Mouse (Mus musculus): Measurements from ENCODE around the gene Smo. TPM values are rescaled to one million over a fixed set of nuclear protein-coding genes. Genes with fewer than 3 reads are reported as not detected.
A peak's percentile ranks its signal among the peaks of the same experiment; 100 is the strongest.

Smo gene
- polyA plus RNA-seq, 2 experiments: 2.2 to 5.0 TPM

DNA sequence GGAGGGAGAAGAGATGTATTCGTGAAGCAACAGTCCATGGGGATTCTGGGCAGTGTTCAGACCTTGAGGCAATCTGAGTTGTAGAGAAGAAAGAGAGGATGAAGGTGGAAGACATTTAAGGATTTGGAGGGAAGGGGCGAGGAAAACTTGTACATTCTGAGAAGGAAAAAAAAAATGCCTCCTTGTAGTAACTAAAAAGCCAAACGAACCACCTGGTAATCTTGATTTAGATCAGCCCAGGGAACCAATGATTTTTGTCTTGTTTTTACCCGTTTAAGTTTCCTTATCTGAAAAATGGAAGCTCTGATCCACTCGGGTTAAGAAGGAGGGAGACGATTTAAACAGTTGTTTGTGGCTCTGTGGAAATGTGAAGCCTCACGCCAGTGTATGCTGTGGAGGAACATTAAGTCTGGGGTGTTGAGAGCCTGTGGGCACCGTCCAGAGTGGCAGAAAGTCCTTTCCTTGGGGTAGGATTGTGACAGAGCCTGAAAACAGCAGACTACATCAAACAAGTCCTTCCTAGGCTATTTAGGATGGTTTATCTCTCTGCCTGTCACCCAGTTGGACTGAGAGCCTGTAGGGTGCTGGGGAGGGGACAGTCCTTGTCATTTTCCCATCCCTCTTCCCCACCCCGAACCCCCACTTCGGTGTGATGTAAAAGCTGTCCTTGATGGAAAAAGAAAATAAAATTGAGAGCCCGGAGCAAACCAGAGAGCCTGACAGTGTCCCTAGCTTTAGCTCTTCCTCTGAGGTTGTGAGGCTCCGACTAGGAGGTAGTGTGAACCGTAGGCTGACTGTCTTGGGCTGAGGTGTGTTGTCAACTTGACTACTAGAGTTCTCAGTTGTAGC lies 1.5 kb downstream of the Smo start:
- ATAC-seq (ENCODE audit: insufficient read depth) (no peak), DNase-seq (ENCODE audit: low read depth in 3 of 3, low spot score in 3 of 3) (no peak)
- peaks cover 32% of the 10 kb centered on the region for H3K27me3 ChIP-seq (ENCODE audit: control insufficient read depth, insufficient read depth, low read length)
- no peaks in the 10 kb centered on the region for H3K9me3 ChIP-seq (ENCODE audit: control insufficient read depth, low read length)
- peak overlapping the region; percentile 51 to 68 for H3K4me3 ChIP-seq (ENCODE audit: insufficient read depth in 1 of 2, low read depth in 2 of 2, low read length in 2 of 2)
- H3K9ac ChIP-seq (replicated peaks): peak overlapping the region; percentile 61; the same call in 1 of the 2 replicates
- H3K27ac ChIP-seq: no peak overlapping the region
- peak overlapping the region; percentile 80 for H3K4me2 ChIP-seq (ENCODE audit: low read depth)
- 18% methylated on average over 13 of the region's 13 CpGs for WGBS (ENCODE audit: insufficient replicate concordance)
- no peak for TF ChIP-seq EP300 (IDR thresholded peaks at IDR 0.05; ENCODE audit: low read depth)
- no peak for TF ChIP-seq CTCF (IDR thresholded peaks at IDR 0.05; ENCODE audit: low read depth)
- H3K36me3 ChIP-seq (replicated peaks; ENCODE audit: control insufficient read depth, insufficient read depth, low read depth): no peaks in the 10 kb centered on the region
- peaks cover 5% of the 10 kb centered on the region in 2 experiments for H3K4me1 ChIP-seq (replicated peaks; ENCODE audit: control insufficient read depth in 2 of 2, insufficient read depth in 2 of 2, low read length in 1 of 2)

DNA sequence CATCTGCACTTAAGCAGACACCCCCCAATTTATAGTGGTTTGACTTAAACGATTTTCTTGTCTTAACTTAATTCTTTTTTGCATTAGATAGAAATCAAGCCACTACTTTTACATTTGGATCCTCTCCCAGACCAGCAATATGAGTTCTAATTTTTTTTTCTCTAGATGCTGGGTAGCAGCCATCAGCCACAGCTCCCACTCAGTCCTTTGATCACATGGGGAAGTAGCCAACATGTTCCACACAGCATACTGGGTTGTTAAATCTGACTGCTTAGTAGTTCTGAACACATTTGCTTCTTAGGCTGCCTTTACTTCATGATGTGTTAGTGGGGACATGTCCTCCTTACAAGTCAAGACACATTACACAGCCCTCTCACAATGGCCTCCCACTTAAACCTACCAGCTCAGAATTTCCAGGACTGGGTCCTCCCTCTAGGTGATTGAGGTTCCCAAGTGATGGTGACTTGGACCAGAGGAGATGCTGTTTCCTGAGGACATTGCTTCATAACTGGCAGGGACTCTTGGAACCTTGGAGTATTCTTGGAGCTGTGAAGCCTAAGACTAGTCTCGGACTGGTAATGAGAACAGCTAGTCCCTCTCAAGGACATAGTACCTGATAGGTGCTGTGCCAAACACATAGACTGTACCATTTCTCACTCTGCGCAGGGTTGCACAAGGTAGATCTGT lies 16.3 kb downstream of the Smo start:
- H3K4me2 ChIP-seq (ENCODE audit: low read depth): no peak overlapping the region
- DNase-seq (ENCODE audit: low read depth in 3 of 3, low spot score in 3 of 3) (no peak), ATAC-seq (ENCODE audit: insufficient read depth) (no peak)
- peaks cover 5% of the 10 kb centered on the region for H3K9me3 ChIP-seq (ENCODE audit: control insufficient read depth, low read length)
- no peak overlapping the region for H3K4me3 ChIP-seq (ENCODE audit: insufficient read depth in 1 of 2, low read depth in 2 of 2, low read length in 2 of 2)
- no peaks in the 10 kb centered on the region for H3K27me3 ChIP-seq (ENCODE audit: control insufficient read depth, insufficient read depth, low read length)
- H3K4me1 ChIP-seq (replicated peaks; ENCODE audit: control insufficient read depth in 2 of 2, insufficient read depth in 2 of 2, low read length in 1 of 2): no peaks in the 10 kb centered on the region
- no peaks in the 10 kb centered on the region for H3K36me3 ChIP-seq (replicated peaks; ENCODE audit: control insufficient read depth, insufficient read depth, low read depth)
- H3K9ac ChIP-seq (replicated peaks): no peak overlapping the region
- TF ChIP-seq EP300 (IDR thresholded peaks at IDR 0.05; ENCODE audit: low read depth): no peak
- TF ChIP-seq CTCF (IDR thresholded peaks at IDR 0.05; ENCODE audit: low read depth): no peak
- H3K27ac ChIP-seq: no peak overlapping the region
- whole genome bisulfite sequencing (ENCODE audit: insufficient replicate concordance): 71% methylated on average over 3 of the region's 3 CpGs

DNA sequence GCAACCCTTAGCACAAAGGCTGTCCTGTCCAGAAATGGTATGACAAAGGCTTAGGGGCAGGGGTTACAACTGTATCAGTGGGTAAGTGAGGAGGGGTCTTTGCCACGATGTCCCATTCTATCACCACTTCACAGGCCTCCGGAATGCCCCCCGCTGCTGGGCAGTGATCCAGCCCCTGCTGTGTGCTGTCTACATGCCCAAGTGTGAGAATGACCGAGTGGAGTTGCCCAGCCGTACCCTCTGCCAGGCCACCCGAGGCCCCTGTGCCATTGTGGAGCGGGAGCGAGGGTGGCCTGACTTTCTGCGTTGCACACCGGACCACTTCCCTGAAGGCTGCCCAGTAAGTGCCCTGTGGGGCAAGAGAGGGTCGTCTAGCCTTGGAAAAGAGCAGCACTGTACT lies 18.0 kb downstream of the Smo start:
- Histone ChIP-seq H3K9ac (replicated peaks) (no peak overlapping the region), H3K36me3 (replicated peaks; ENCODE audit: control insufficient read depth, insufficient read depth, low read depth) (no peaks in the 10 kb centered on the region), H3K9me3 (ENCODE audit: control insufficient read depth, low read length) (peaks cover 3% of the 10 kb centered on the region), H3K4me2 (ENCODE audit: low read depth) (no peak overlapping the region), H3K4me3 (ENCODE audit: insufficient read depth in 1 of 2, low read depth in 2 of 2, low read length in 2 of 2) (no peak overlapping the region), H3K27ac (no peak overlapping the region), H3K4me1 (replicated peaks; ENCODE audit: control insufficient read depth in 2 of 2, insufficient read depth in 2 of 2, low read length in 1 of 2) (no peaks in the 10 kb centered on the region), H3K27me3 (ENCODE audit: control insufficient read depth, insufficient read depth, low read length) (no peaks in the 10 kb centered on the region)
- 83% methylated on average over 11 of the region's 11 CpGs for WGBS (ENCODE audit: insufficient replicate concordance)
- DNase-seq (ENCODE audit: low read depth in 3 of 3, low spot score in 3 of 3) (no peak), ATAC-seq (ENCODE audit: insufficient read depth) (no peak)
- no peak for TF ChIP-seq EP300 (IDR thresholded peaks at IDR 0.05; ENCODE audit: low read depth)
- TF ChIP-seq CTCF (IDR thresholded peaks at IDR 0.05; ENCODE audit: low read depth): no peak

DNA sequence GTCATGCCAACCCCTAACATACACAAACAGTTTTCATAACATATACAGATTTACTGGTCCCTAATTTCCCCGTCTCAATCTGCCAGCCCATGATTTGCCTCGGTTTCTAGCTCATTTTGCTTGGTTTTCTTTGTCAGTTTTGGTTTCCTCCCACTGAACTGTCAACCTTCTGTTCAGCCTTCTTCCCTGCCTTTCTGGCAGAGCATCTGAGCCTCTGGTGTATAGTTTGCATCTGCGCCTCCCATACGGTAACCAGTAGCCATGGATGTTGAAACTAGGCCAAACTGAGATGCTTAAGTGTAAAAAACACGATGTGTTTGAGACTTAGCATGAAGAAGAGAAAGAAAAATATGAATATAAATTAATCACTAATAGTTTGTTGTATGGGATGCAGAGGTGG lies 20.7 kb downstream of the Smo start:
- Histone ChIP-seq H3K9ac (replicated peaks) (no peak overlapping the region), H3K4me3 (ENCODE audit: insufficient read depth in 1 of 2, low read depth in 2 of 2, low read length in 2 of 2) (no peak overlapping the region), H3K27ac (no peak overlapping the region), H3K4me2 (ENCODE audit: low read depth) (no peak overlapping the region), H3K9me3 (ENCODE audit: control insufficient read depth, low read length) (no peaks in the 10 kb centered on the region), H3K27me3 (ENCODE audit: control insufficient read depth, insufficient read depth, low read length) (no peaks in the 10 kb centered on the region), H3K4me1 (replicated peaks; ENCODE audit: control insufficient read depth in 2 of 2, insufficient read depth in 2 of 2, low read length in 1 of 2) (no peaks in the 10 kb centered on the region), H3K36me3 (replicated peaks; ENCODE audit: control insufficient read depth, insufficient read depth, low read depth) (no peaks in the 10 kb centered on the region)
- WGBS (ENCODE audit: insufficient replicate concordance): 79% methylated on average over 5 of the region's 5 CpGs
- DNase-seq (ENCODE audit: low read depth in 3 of 3, low spot score in 3 of 3) (no peak), ATAC-seq (ENCODE audit: insufficient read depth) (no peak)
- TF ChIP-seq CTCF (IDR thresholded peaks at IDR 0.05; ENCODE audit: low read depth) (no peak), EP300 (IDR thresholded peaks at IDR 0.05; ENCODE audit: low read depth) (no peak)

DNA sequence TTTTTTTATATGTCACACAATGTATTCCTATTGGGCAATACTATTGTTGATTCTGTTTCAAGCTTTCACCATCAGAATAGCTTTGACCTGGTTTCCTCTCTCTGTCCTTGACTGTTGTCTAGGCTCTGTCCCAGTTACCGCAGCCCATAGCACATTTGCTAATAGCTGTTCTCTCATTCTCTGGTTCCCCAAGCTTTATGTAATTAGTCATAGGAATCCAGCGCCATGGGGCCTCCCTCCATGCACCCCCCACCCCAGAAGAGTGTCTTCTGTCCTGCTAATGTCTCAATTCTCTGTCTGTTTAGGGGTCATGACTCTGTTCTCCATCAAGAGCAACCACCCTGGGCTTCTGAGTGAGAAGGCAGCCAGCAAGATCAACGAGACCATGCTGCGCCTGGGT lies 21.2 kb downstream of the Smo start:
- H3K4me3 ChIP-seq (ENCODE audit: insufficient read depth in 1 of 2, low read depth in 2 of 2, low read length in 2 of 2): no peak overlapping the region
- no peak for ATAC-seq (ENCODE audit: insufficient read depth)
- H3K27ac ChIP-seq: no peak overlapping the region
- 78% methylated on average over 4 of the region's 4 CpGs for WGBS (ENCODE audit: insufficient replicate concordance)
- H3K9ac ChIP-seq (replicated peaks): no peak overlapping the region
- H3K4me1 ChIP-seq (replicated peaks; ENCODE audit: control insufficient read depth in 2 of 2, insufficient read depth in 2 of 2, low read length in 1 of 2): no peaks in the 10 kb centered on the region
- no peaks in the 10 kb centered on the region for H3K27me3 ChIP-seq (ENCODE audit: control insufficient read depth, insufficient read depth, low read length)
- no peak for DNase-seq (ENCODE audit: low read depth in 3 of 3, low spot score in 3 of 3)
- TF ChIP-seq EP300 (IDR thresholded peaks at IDR 0.05; ENCODE audit: low read depth) (no peak), CTCF (IDR thresholded peaks at IDR 0.05; ENCODE audit: low read depth) (no peak)
- H3K4me2 ChIP-seq (ENCODE audit: low read depth): no peak overlapping the region
- no peaks in the 10 kb centered on the region for H3K36me3 ChIP-seq (replicated peaks; ENCODE audit: control insufficient read depth, insufficient read depth, low read depth)
- no peaks in the 10 kb centered on the region for H3K9me3 ChIP-seq (ENCODE audit: control insufficient read depth, low read length)
